Mouse (Mus musculus) liver, embryonic 11.5 days (tissue): ENCODE results near the gene Rps6kl1. TPM values are rescaled to one million over a fixed set of nuclear protein-coding genes. Genes with fewer than 3 reads are reported as not detected.

ENCODE experiments used
- ATAC-seq: fragments of 200-750 bp; cut with Nextera tagmentation; replicated peaks from 2 replicates; pipeline ENCODE4 v1.8.0; 2017; ENCODE audit warnings: moderate number of reproducible peaks, mild to moderate bottlenecking, moderate TSS enrichment, moderate library complexity; ENCODE audit not compliant: low FRiP score
- DNase-seq: peaks from one replicate; pipeline ENCODE4 v3.0.0-alpha.2; 2017; ENCODE audit warnings: low spot score
- H3K27ac ChIP-seq: fragments of 300-500 bp; sonication (generic); 2 replicates; pipeline ENCODE4 v1.5.1; 2014; ENCODE audit warnings: mild to moderate bottlenecking, low read depth, low read length, control low read depth
- H3K27me3 ChIP-seq: fragments of 300-500 bp; sonication (generic); replicated peaks from 2 replicates; pipeline ENCODE4 v1.6.1; 2014; ENCODE audit warnings: low read length, mixed read lengths; ENCODE audit not compliant: control insufficient read depth, insufficient read depth
- H3K36me3 ChIP-seq: fragments of 300-500 bp; sonication (generic); 2 replicates; pipeline ENCODE4 v1.6.1; 2014; ENCODE audit warnings: mild to moderate bottlenecking, low read length, moderate library complexity, mixed read lengths; ENCODE audit not compliant: control insufficient read depth, insufficient read depth
- H3K4me1 ChIP-seq: fragments of 300-500 bp; sonication (generic); replicated peaks from 2 replicates; pipeline ENCODE4 v1.6.1; 2014; ENCODE audit warnings: low read length, mixed read lengths; ENCODE audit not compliant: control insufficient read depth, insufficient read depth
- H3K4me2 ChIP-seq: fragments of 300-500 bp; sonication (generic); 2 replicates; pipeline ENCODE4 v1.6.1; 2014; ENCODE audit warnings: mild to moderate bottlenecking, control low read depth, moderate library complexity
- H3K4me3 ChIP-seq: fragments of 300-500 bp; sonication (generic); 2 replicates; pipeline ENCODE4 v1.5.1; 2014; ENCODE audit warnings: low read depth, low read length, control low read depth
- H3K9ac ChIP-seq: fragments of 300-500 bp; sonication (generic); 2 replicates; pipeline ENCODE4 v1.6.1; 2014; ENCODE audit warnings: low read depth, low read length, control low read depth
- H3K9me3 ChIP-seq: fragments of 300-500 bp; sonication (generic); 2 replicates; pipeline ENCODE4 v1.6.1; 2016; ENCODE audit warnings: low read length, inconsistent platforms, mixed read lengths; ENCODE audit not compliant: control insufficient read depth
- WGBS: fragments of 180-500 bp; shearing (Covaris S2); extraction: QIAGEN DNeasy Blood & Tissue Kit; methylation state at CpG from one replicate; pipeline ENCODE4 v1.1.7; 2014; 5-methylcytosine and 5-hydroxymethylcytosine counted together
- polyA plus RNA-seq: library from polyadenylated mRNA; unstranded; fragments of >200 nt; fragmentation: Nextera tagmentation; extraction: Ambion mirVana; gene quantifications from 2 replicates; pipeline ENCODE4 v1.2.1, GENCODE M21; 2014

The Rps6kl1 gene
- polyA plus RNA-seq, 1 experiment from 2014 or later = 1.1 TPM

GRCm38 (mm10) chr12:85193146-85193545 is 42.1 kb upstream of the Rps6kl1 start:
- ATAC-seq (no peak), DNase-seq (no peak)
- no peak overlapping the region for H3K4me2 ChIP-seq
- no peak overlapping the region for H3K4me3 ChIP-seq
- no peaks in the 10 kb centered on the region for H3K36me3 ChIP-seq
- no peak overlapping the region for H3K9ac ChIP-seq
- no peaks in the 10 kb centered on the region for H3K9me3 ChIP-seq
- 78% methylated on average over 10 of the region's 10 CpGs for WGBS
- H3K27ac ChIP-seq = no peak overlapping the region
- no peaks in the 10 kb centered on the region for H3K27me3 ChIP-seq
- H3K4me1 ChIP-seq = 0 out of 2 replicates have a peak, but pooled peaks cover 8% of the 10 kb centered on the region

GRCm38 (mm10) chr12:85192461-85193108 is 41.5 kb upstream of the Rps6kl1 start:
- H3K9ac ChIP-seq = no peak overlapping the region
- H3K27me3 ChIP-seq = no peaks in the 10 kb centered on the region
- H3K4me2 ChIP-seq = no peak overlapping the region
- no peak overlapping the region for H3K27ac ChIP-seq
- H3K9me3 ChIP-seq = no peaks in the 10 kb centered on the region
- no peak overlapping the region for H3K4me3 ChIP-seq
- WGBS = 28% methylated on average over 19 of the region's 19 CpGs
- H3K36me3 ChIP-seq = no peaks in the 10 kb centered on the region
- H3K4me1 ChIP-seq = 0 out of 2 replicates have a peak, but pooled peaks cover 5% of the 10 kb centered on the region
- DNase-seq = no peak
- ATAC-seq = no peak

- WGBS = 67% methylated on average over 7 of the region's 7 CpGs
- no peak for DNase-seq
- H3K36me3 ChIP-seq = no peaks in the 10 kb centered on the region
Measured at GRCm38 (mm10) chr12:85190290-85190689, 39.2 kb upstream of the Rps6kl1 start.

DNA sequence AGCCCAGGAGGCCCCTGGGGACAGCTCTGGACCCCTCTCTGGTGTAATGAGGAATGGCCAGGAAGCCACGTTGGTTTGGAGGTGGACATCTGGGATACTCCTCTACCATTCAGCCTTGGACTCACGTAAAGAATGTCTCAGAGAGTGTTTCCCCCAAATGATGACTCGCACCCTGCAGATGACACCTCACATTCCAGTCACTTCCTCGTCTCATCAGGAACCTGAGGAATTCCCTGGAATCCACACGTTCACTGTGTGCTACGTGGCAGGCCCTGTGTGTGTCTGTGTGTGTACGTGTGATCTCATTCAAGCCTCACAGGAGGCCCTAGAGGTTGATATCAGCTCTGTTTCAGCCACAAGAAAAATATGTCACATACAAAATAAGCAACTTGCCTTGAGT is 35.3 kb upstream of the Rps6kl1 start:
- DNase-seq (no peak), ATAC-seq (no peak)
- Histone ChIP-seq H3K4me1 (no peaks in the 10 kb centered on the region; the same call in 1 of the 2 replicates), H3K9ac (no peak overlapping the region), H3K4me3 (no peak overlapping the region), H3K9me3 (no peaks in the 10 kb centered on the region), H3K4me2 (no peak overlapping the region), H3K27ac (no peak overlapping the region; the same call in 1 of the 2 replicates), H3K36me3 (no peaks in the 10 kb centered on the region), H3K27me3 (peaks cover 11% of the 10 kb centered on the region)
- WGBS = 59% methylated on average over 7 of the region's 7 CpGs

More at GRCm38 (mm10) chr12:85190290-85190689, 39.2 kb upstream of the Rps6kl1 start:
- no peak for ATAC-seq
- H3K9me3 ChIP-seq = no peaks in the 10 kb centered on the region
- 0 out of 2 replicates have a peak, but pooled peaks cover 5% of the 10 kb centered on the region for H3K4me1 ChIP-seq
- H3K9ac ChIP-seq = no peak overlapping the region
- no peak overlapping the region for H3K4me3 ChIP-seq
- no peak overlapping the region for H3K4me2 ChIP-seq
- H3K27ac ChIP-seq = no peak overlapping the region
- H3K27me3 ChIP-seq = no peaks in the 10 kb centered on the region

DNA sequence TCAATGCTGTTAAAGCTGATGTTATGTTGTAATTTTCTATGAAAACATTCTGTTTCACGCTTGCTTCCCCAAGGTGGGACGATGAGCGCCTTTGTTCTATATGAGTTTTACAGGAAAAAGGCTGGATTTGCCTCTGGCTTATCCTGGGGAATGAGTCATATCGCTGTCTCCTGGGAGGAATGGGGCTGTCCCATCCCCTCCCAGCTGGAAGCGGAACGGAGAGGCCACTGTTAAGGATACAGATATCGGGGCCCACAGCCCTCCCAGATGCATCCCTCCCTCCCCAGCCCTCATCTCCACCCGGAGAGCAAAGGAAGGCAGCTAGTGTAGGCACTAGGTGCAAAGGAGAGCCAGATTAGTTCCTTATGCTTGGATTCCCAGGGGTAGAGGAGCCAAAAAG is 34.7 kb upstream of the Rps6kl1 start:
- no peaks in the 10 kb centered on the region for H3K9me3 ChIP-seq
- peaks cover 16% of the 10 kb centered on the region for H3K27me3 ChIP-seq
- no peak overlapping the region for H3K9ac ChIP-seq
- ATAC-seq (no peak), DNase-seq (no peak)
- no peak overlapping the region; the same call in 1 of the 2 replicates for H3K27ac ChIP-seq
- no peak overlapping the region for H3K4me2 ChIP-seq
- no peaks in the 10 kb centered on the region for H3K36me3 ChIP-seq
- no peak overlapping the region for H3K4me3 ChIP-seq
- WGBS = 44% methylated on average over 8 of the region's 8 CpGs
- H3K4me1 ChIP-seq = no peaks in the 10 kb centered on the region; the same call in 1 of the 2 replicates

- Histone ChIP-seq H3K27ac (no peak overlapping the region), H3K36me3 (no peaks in the 10 kb centered on the region), H3K27me3 (peaks cover 22% of the 10 kb centered on the region), H3K4me3 (no peak overlapping the region), H3K9ac (no peak overlapping the region), H3K9me3 (no peaks in the 10 kb centered on the region), H3K4me1 (no peaks in the 10 kb centered on the region; the same call in 1 of the 2 replicates), H3K4me2 (no peak overlapping the region)
- ATAC-seq (no peak), DNase-seq (no peak)
- 64% methylated on average over 5 of the region's 5 CpGs for WGBS
Measured at GRCm38 (mm10) chr12:85184118-85184517, 33.1 kb upstream of the Rps6kl1 start.

DNA sequence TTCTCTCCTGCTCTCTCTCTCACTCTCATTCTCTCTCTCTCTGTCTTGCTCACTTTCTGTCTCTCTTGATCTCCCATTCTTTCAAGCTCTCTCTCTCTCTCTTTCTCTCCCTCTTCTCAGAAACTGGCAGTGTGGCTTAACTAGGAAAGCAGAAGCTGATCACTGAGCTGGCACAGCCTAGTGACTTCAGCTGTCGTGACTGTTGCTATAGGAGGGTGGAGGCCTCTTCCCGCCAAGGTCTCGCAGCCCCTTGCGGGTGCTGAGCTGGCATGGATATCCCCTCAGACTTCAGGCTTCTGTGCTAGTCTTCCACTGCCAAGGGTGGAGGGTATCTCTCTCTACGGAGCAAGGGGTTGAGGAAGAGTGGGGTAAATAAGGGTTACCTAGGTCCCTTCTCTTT is 31.8 kb upstream of the Rps6kl1 start:
- Histone ChIP-seq H3K27ac (no peak overlapping the region), H3K9me3 (no peaks in the 10 kb centered on the region), H3K4me2 (no peak overlapping the region), H3K9ac (no peak overlapping the region), H3K36me3 (no peaks in the 10 kb centered on the region), H3K4me1 (no peaks in the 10 kb centered on the region; the same call in 1 of the 2 replicates), H3K4me3 (no peak overlapping the region), H3K27me3 (peaks cover 30% of the 10 kb centered on the region)
- DNase-seq (no peak), ATAC-seq (no peak)
- 62% methylated on average over 5 of the region's 5 CpGs for WGBS

DNA sequence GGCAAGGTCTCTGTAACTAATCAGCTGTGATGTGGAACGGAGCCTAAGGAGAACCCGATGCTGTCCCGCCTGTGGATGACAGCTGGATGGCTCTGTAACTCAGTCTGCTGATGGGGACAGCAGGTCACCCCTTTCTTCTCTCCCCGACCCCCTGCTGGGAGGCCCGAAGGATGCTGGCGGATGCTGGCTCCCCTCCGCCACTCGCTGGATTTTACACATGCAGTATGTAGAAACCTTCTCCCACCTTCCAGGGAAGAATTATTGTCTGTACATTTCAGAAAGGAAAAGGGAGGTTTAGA is 31.2 kb upstream of the Rps6kl1 start:
- Histone ChIP-seq H3K27me3 (peaks cover 32% of the 10 kb centered on the region), H3K9ac (no peak overlapping the region), H3K4me1 (peaks cover 4% of the 10 kb centered on the region), H3K4me3 (no peak overlapping the region), H3K36me3 (no peaks in the 10 kb centered on the region), H3K4me2 (no peak overlapping the region), H3K27ac (no peak overlapping the region), H3K9me3 (no peaks in the 10 kb centered on the region)
- WGBS = 24% methylated on average over 8 of the region's 8 CpGs
- DNase-seq = no peak
- no peak for ATAC-seq
